Mouse (Mus musculus) ES-E14 (cell line): ENCODE data around the gene Gm34302. TPM values are rescaled to one million over a fixed set of nuclear protein-coding genes. Genes with fewer than 3 reads are reported as not detected.

Experiments
- DNase-seq: peaks from one replicate; pipeline ENCODE4 v3.0.0-alpha.2; 2013; ENCODE audit warnings: low read depth, low spot score
- H3K27ac ChIP-seq: 2 replicates; pipeline ENCODE4 v1.5.1; 2012; ENCODE audit warnings: low read depth, mild to moderate bottlenecking, low read length, moderate library complexity, mixed read lengths; ENCODE audit not compliant: poor library complexity, insufficient read depth, severe bottlenecking
- H3K36me3 ChIP-seq: 2 replicates; pipeline ENCODE4 v1.6.1; 2012; ENCODE audit warnings: mild to moderate bottlenecking, low read length, moderate library complexity, mixed read lengths; ENCODE audit not compliant: control insufficient read depth, poor library complexity, insufficient read depth, severe bottlenecking
- H3K4me1 ChIP-seq, 2 experiments: fragments of 150-350 bp in 1 of 2; sonication (generic) in 1 of 2; 2 replicates each; pipeline ENCODE4 v1.6.1; 2012; ENCODE audit warnings: low read length in 2 of 2, mild to moderate bottlenecking in 1 of 2, mixed read lengths in 1 of 2; ENCODE audit not compliant: control insufficient read depth in 2 of 2, insufficient read depth in 2 of 2, poor library complexity in 1 of 2
- H3K4me3 ChIP-seq, 2 experiments: fragments of 150-350 bp in 1 of 2; sonication (generic) in 1 of 2; 2 replicates each; pipeline ENCODE4 v1.5.1; 2012; ENCODE audit warnings: low read length in 2 of 2, low read depth in 1 of 2, mild to moderate bottlenecking in 1 of 2, mixed read lengths in 1 of 2; ENCODE audit not compliant: insufficient read depth in 1 of 2, poor library complexity in 1 of 2, severe bottlenecking in 1 of 2
- H3K9ac ChIP-seq: 2 replicates; pipeline ENCODE4 v1.6.1; 2012; ENCODE audit warnings: low read depth, mild to moderate bottlenecking, low read length, mixed read lengths; ENCODE audit not compliant: poor library complexity, insufficient read depth, severe bottlenecking
- H3K9me3 ChIP-seq: fragments of 150-350 bp; sonication (generic); 2 replicates; pipeline ENCODE4 v1.6.1; 2012; ENCODE audit warnings: low read depth, mild to moderate bottlenecking, low read length; ENCODE audit not compliant: control insufficient read depth, insufficient read depth
- CHD2 ChIP-seq: IDR thresholded peaks from 2 replicates; pipeline ENCODE4 v1.6.1; 2014; ENCODE audit warnings: mild to moderate bottlenecking, low read depth, low read length, inconsistent platforms
- HCFC1 ChIP-seq: IDR thresholded peaks from 2 replicates; pipeline ENCODE4 v1.6.1; 2012; ENCODE audit warnings: low read length, inconsistent platforms, borderline replicate concordance; ENCODE audit not compliant: insufficient read depth
- MAFK ChIP-seq: IDR thresholded peaks from 2 replicates; pipeline ENCODE4 v1.6.1; 2014; ENCODE audit warnings: mild to moderate bottlenecking, low read depth, low read length, inconsistent platforms; ENCODE audit not compliant: insufficient read depth
- ZC3H11A ChIP-seq: IDR thresholded peaks from 2 replicates; pipeline ENCODE4 v1.6.1; 2012; ENCODE audit warnings: low read depth, mild to moderate bottlenecking, inconsistent platforms, low read length, borderline replicate concordance
- ZNF384 ChIP-seq: IDR thresholded peaks from 2 replicates; pipeline ENCODE4 v1.6.1; 2012; ENCODE audit warnings: low read depth, low read length, inconsistent platforms
- in situ Hi-C, 2 experiments: fragments of 600-800 bp; cut with MboI; formaldehyde crosslinking; loops; one replicate each; pipeline ENCODE4 v1.15.1; 2025; ENCODE audit warnings: low sequenced_read_pairs in 2 of 2, inconsistent platforms in 1 of 2; ENCODE audit not compliant: unreplicated experiment in 2 of 2
- total RNA-seq: library from RNA; depleted of rRNA; stranded (reverse); fragments of 300-350 nt; gene quantifications from 2 replicates; pipeline ENCODE4 v1.2.3, GENCODE M21; 2012

The Gm34302 gene
- total RNA-seq, 1 experiment = not detected

GRCm38 (mm10) chr3:63509484-63509883 is 25.8 kb upstream of the Gm34302 start:
- peaks cover 0 to 4% of the 10 kb centered on the region in 2 experiments; a peak in 1 of 4 replicates for H3K4me1 ChIP-seq
- in situ Hi-C loops = no loop called here
- no peak for TF ChIP-seq ZC3H11A
- no peak for TF ChIP-seq CHD2
- TF ChIP-seq HCFC1 = no peak
- TF ChIP-seq ZNF384 = no peak
- no peak for TF ChIP-seq MAFK
- no peak for DNase-seq
- H3K36me3 ChIP-seq = no peaks in the 10 kb centered on the region
- no peak overlapping the region for H3K4me3 ChIP-seq
- no peaks in the 10 kb centered on the region for H3K9me3 ChIP-seq
- no peak overlapping the region for H3K9ac ChIP-seq
- H3K27ac ChIP-seq = no peak overlapping the region

DNA sequence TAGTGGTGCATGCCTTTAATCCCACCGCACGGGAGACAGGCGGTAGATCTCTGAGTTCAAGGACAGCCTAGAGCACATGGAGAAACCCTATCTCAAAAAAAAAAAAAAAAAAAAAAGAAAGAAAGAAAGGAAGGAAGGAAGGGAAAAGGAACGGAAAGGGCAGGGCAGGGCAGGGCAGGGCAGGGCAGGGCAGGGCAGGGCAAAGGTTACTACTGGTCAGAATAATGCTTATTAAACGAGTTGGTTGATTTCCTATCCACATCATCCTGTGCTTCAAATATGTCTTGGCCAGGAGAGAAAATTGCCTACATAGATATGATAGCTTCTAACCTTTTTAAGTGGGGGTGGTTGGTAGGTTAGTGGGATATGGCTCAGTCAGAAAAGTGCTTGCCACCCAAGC is 25.2 kb upstream of the Gm34302 start:
- Histone ChIP-seq H3K4me1 (peaks cover 0 to 4% of the 10 kb centered on the region in 2 experiments; a peak in 1 of 4 replicates), H3K9ac (no peak overlapping the region), H3K36me3 (no peaks in the 10 kb centered on the region), H3K4me3 (no peak overlapping the region), H3K9me3 (no peaks in the 10 kb centered on the region), H3K27ac (no peak overlapping the region)
- DNase-seq = no peak
- in situ Hi-C loops = no loop called here
- no peak for TF ChIP-seq CHD2
- TF ChIP-seq ZC3H11A = no peak
- TF ChIP-seq MAFK = no peak
- TF ChIP-seq HCFC1 = no peak
- TF ChIP-seq ZNF384 = no peak

GRCm38 (mm10) chr3:63504433-63504832 is 20.8 kb upstream of the Gm34302 start:
- no peak for TF ChIP-seq CHD2
- no peak for TF ChIP-seq HCFC1
- no peak for TF ChIP-seq MAFK
- TF ChIP-seq ZNF384 = no peak
- no peak for TF ChIP-seq ZC3H11A
- Histone ChIP-seq H3K9ac (no peak overlapping the region), H3K4me1 (peaks cover 0 to 4% of the 10 kb centered on the region in 2 experiments; a peak in 1 of 4 replicates), H3K4me3 (no peak overlapping the region), H3K36me3 (no peaks in the 10 kb centered on the region), H3K9me3 (no peaks in the 10 kb centered on the region), H3K27ac (no peak overlapping the region)
- in situ Hi-C loops = no loop called here
- no peak for DNase-seq

DNA sequence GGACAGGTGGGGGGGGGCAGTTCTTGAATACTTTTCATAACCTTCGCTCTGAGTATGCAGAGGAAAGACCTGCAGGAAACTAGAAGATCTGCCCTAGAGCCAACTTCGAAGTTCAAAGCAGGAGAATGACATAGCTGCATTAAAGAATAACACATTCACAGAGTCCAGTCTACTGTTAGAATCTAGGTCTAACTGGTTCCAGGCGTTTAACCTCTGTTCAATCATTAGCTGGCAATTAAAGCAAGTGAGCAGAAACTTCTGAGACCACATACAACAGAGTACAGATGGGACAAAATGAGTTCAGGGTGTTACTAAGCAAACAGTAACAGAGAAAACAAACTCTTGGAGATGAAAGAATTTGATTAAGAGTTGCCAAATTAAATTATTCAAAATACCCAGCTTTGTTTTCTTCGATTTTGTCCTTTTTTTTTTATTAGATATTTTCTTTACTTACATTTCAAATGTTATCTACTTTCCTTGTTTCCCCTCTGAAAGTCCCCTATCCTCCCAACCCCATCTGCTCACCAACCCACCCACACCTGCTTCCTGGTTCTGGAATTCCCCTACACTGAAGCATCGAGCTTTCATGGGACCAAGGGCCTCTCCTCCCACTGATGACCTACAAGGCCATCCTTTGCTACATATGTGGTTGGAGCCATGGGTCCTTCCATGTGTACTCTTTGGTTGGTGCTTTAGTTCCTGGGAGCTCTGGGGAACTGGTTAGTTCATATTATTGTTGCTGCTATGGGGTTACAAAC is 11.1 kb upstream of the Gm34302 start:
- in situ Hi-C loops = no loop called here
- Histone ChIP-seq H3K9me3 (no peaks in the 10 kb centered on the region), H3K4me1 (no peaks in the 10 kb centered on the region), H3K9ac (no peak overlapping the region), H3K36me3 (no peaks in the 10 kb centered on the region), H3K27ac (no peak overlapping the region), H3K4me3 (no peak overlapping the region)
- TF ChIP-seq CHD2 (no peak), ZNF384 (no peak), ZC3H11A (no peak), MAFK (no peak), HCFC1 (no peak)
- DNase-seq = no peak
